Mouse (Mus musculus) midbrain, embryonic 12.5 days (tissue): ENCODE measurements around the gene Wdr45. TPM values are rescaled to one million over a fixed set of nuclear protein-coding genes. Genes with fewer than 3 reads are reported as not detected.

Experiments
- ATAC-seq: fragments of 200-750 bp; cut with Nextera tagmentation; 2 replicates; pipeline ENCODE4 v1.8.0; 2017; ENCODE audit warnings: low read depth, moderate TSS enrichment, moderate library complexity; ENCODE audit not compliant: low FRiP score
- H3K27ac ChIP-seq: fragments of 300-500 bp; sonication (generic); replicated peaks from 2 replicates; pipeline ENCODE4 v1.5.1; 2016; ENCODE audit warnings: mild to moderate bottlenecking
- H3K27me3 ChIP-seq: fragments of 300-500 bp; sonication (generic); 2 replicates; pipeline ENCODE4 v1.6.1; 2016; ENCODE audit warnings: mild to moderate bottlenecking
- H3K36me3 ChIP-seq: fragments of 300-500 bp; sonication (generic); 2 replicates; pipeline ENCODE4 v1.6.1; 2016
- H3K4me1 ChIP-seq: fragments of 300-500 bp; sonication (generic); 2 replicates; pipeline ENCODE4 v1.6.1; 2016
- H3K4me2 ChIP-seq: fragments of 300-500 bp; sonication (generic); replicated peaks from 2 replicates; pipeline ENCODE4 v1.6.1; 2016; ENCODE audit warnings: mild to moderate bottlenecking, moderate library complexity
- H3K4me3 ChIP-seq: fragments of 300-500 bp; sonication (generic); 2 replicates; pipeline ENCODE4 v1.5.1; 2016; ENCODE audit warnings: mild to moderate bottlenecking
- H3K9ac ChIP-seq: fragments of 300-500 bp; sonication (generic); replicated peaks from 2 replicates; pipeline ENCODE4 v1.6.1; 2016; ENCODE audit warnings: mild to moderate bottlenecking, moderate library complexity
- H3K9me3 ChIP-seq: fragments of 300-500 bp; sonication (generic); 2 replicates; pipeline ENCODE4 v1.6.1; 2016; ENCODE audit warnings: mild to moderate bottlenecking
- WGBS: fragments of 180-500 bp; shearing (Covaris S2); methylation state at CpG from one replicate; pipeline ENCODE4 v1.1.7; 2016; 5-methylcytosine and 5-hydroxymethylcytosine counted together
- polyA plus RNA-seq: library from polyadenylated mRNA; unstranded; fragments of >200 nt; fragmentation: Nextera tagmentation; extraction: Ambion mirVana; gene quantifications from 2 replicates; pipeline ENCODE4 v1.2.1, GENCODE M21; 2016

The Wdr45 gene
- polyA plus RNA-seq, 1 experiment from 2014 or later: 27.0 TPM

GRCm38 (mm10) chrX:7722691-7723090 lies 8.6 kb downstream of the Wdr45 start:
- H3K9ac ChIP-seq: peak overlapping the region; percentile 59; the same call in 1 of the 2 replicates
- no peaks in the 10 kb centered on the region for H3K27me3 ChIP-seq
- ATAC-seq: no peak
- 36% methylated on average over 4 of the region's 4 CpGs for WGBS
- H3K27ac ChIP-seq: no peak overlapping the region
- peaks cover 16% of the 10 kb centered on the region; the same call in 1 of the 2 replicates for H3K36me3 ChIP-seq
- peaks cover 7% of the 10 kb centered on the region; the same call in 1 of the 2 replicates for H3K4me1 ChIP-seq
- H3K9me3 ChIP-seq: no peaks in the 10 kb centered on the region
- peak overlapping the region; percentile 57 for H3K4me3 ChIP-seq
- peak overlapping the region; percentile 59 for H3K4me2 ChIP-seq

- Histone ChIP-seq H3K9ac (no peak overlapping the region), H3K27me3 (no peaks in the 10 kb centered on the region), H3K9me3 (no peaks in the 10 kb centered on the region), H3K4me1 (peaks cover 10% of the 10 kb centered on the region; the same call in 1 of the 2 replicates), H3K27ac (no peak overlapping the region), H3K36me3 (peaks cover 16% of the 10 kb centered on the region; the same call in 1 of the 2 replicates), H3K4me3 (no peak overlapping the region), H3K4me2 (no peak overlapping the region)
- no peak for ATAC-seq
- 82% methylated on average over 7 of the region's 7 CpGs for WGBS
Observed at GRCm38 (mm10) chrX:7724135-7724534, 10.0 kb downstream of the Wdr45 start.

- H3K4me3 ChIP-seq: no peak overlapping the region
- H3K9ac ChIP-seq: no peak overlapping the region
- peaks cover 16% of the 10 kb centered on the region; the same call in 1 of the 2 replicates for H3K36me3 ChIP-seq
- no peaks in the 10 kb centered on the region for H3K27me3 ChIP-seq
- H3K27ac ChIP-seq: no peak overlapping the region
- WGBS: 88% methylated on average over 12 of the region's 12 CpGs
- H3K4me2 ChIP-seq: no peak overlapping the region
- H3K4me1 ChIP-seq: peaks cover 13% of the 10 kb centered on the region; the same call in 1 of the 2 replicates
- H3K9me3 ChIP-seq: no peaks in the 10 kb centered on the region
- ATAC-seq: no peak
Observed at GRCm38 (mm10) chrX:7725841-7726240, 11.7 kb downstream of the Wdr45 start.

- ATAC-seq: no peak
- H3K9me3 ChIP-seq: no peaks in the 10 kb centered on the region
- 92% methylated on average over 13 of the region's 13 CpGs for WGBS
- H3K4me1 ChIP-seq: peaks cover 13% of the 10 kb centered on the region; the same call in 1 of the 2 replicates
- H3K9ac ChIP-seq: no peak overlapping the region
- peaks cover 16% of the 10 kb centered on the region; the same call in 1 of the 2 replicates for H3K36me3 ChIP-seq
- H3K4me2 ChIP-seq: no peak overlapping the region
- no peak overlapping the region for H3K4me3 ChIP-seq
- no peak overlapping the region for H3K27ac ChIP-seq
- H3K27me3 ChIP-seq: no peaks in the 10 kb centered on the region
Observed at GRCm38 (mm10) chrX:7727176-7727575, 13.0 kb downstream of the Wdr45 start.

- WGBS: 24% methylated on average over 42 of the region's 42 CpGs
- peak; percentile 94 for ATAC-seq
- Histone ChIP-seq H3K27ac (peak within 1 kb of the TSS; percentile 60), H3K36me3 (peaks cover 16% of the 10 kb centered on the region; the same call in 1 of the 2 replicates), H3K9me3 (no peaks in the 10 kb centered on the region), H3K4me3 (peak within 1 kb of the TSS; percentile 49), H3K9ac (peak within 1 kb of the TSS; percentile 61), H3K27me3 (no peaks in the 10 kb centered on the region), H3K4me2 (peak within 1 kb of the TSS; percentile 58), H3K4me1 (0 out of 2 replicates have a peak, but pooled peaks cover 9% of the 10 kb centered on the region)
Observed at GRCm38 (mm10) chrX:7728215-7728921, 14.2 kb downstream of the Wdr45 start, which contains the start of gene Praf2. Praf2 (plus strand) TSS chrX:7728439.

- H3K4me2 ChIP-seq: peak overlapping the region; percentile 58
- 0 out of 2 replicates have a peak, but pooled peaks cover 9% of the 10 kb centered on the region for H3K4me1 ChIP-seq
- no peaks in the 10 kb centered on the region for H3K9me3 ChIP-seq
- 38% methylated on average over 4 of the region's 4 CpGs for WGBS
- H3K4me3 ChIP-seq: peak overlapping the region; percentile 49
- peak overlapping the region; percentile 60; the same call in 1 of the 2 replicates for H3K27ac ChIP-seq
- no peaks in the 10 kb centered on the region for H3K27me3 ChIP-seq
- H3K36me3 ChIP-seq: peaks cover 16% of the 10 kb centered on the region; the same call in 1 of the 2 replicates
- H3K9ac ChIP-seq: peak overlapping the region; percentile 61
- ATAC-seq: no peak; the same call in none of the 2 replicates
Observed at GRCm38 (mm10) chrX:7728922-7729265, 14.8 kb downstream of the Wdr45 start.

GRCm38 (mm10) chrX:7733571-7734156 lies 19.5 kb downstream of the Wdr45 start:
- Histone ChIP-seq H3K9ac (no peak overlapping the region), H3K27me3 (no peaks in the 10 kb centered on the region), H3K4me3 (no peak overlapping the region), H3K9me3 (no peaks in the 10 kb centered on the region), H3K4me1 (0 out of 2 replicates have a peak, but pooled peaks cover 5% of the 10 kb centered on the region), H3K27ac (no peak overlapping the region), H3K36me3 (peaks cover 5% of the 10 kb centered on the region; the same call in 1 of the 2 replicates), H3K4me2 (no peak overlapping the region)
- no peak for ATAC-seq
- 42% methylated on average over 23 of the region's 26 CpGs for WGBS

GRCm38 (mm10) chrX:7739336-7740081 lies 25.4 kb downstream of the Wdr45 start:
- Histone ChIP-seq H3K36me3 (peaks cover 5% of the 10 kb centered on the region; the same call in 1 of the 2 replicates), H3K27ac (no peak overlapping the region), H3K4me1 (no peaks in the 10 kb centered on the region), H3K4me2 (no peak overlapping the region), H3K9ac (no peak overlapping the region), H3K9me3 (no peaks in the 10 kb centered on the region), H3K27me3 (no peaks in the 10 kb centered on the region), H3K4me3 (no peak overlapping the region)
- ATAC-seq: no peak
- 74% methylated on average over 14 of the region's 14 CpGs for WGBS

GRCm38 (mm10) chrX:7740082-7740819 lies 26.1 kb downstream of the Wdr45 start:
- Histone ChIP-seq H3K27ac (no peak overlapping the region), H3K9me3 (no peaks in the 10 kb centered on the region), H3K27me3 (no peaks in the 10 kb centered on the region), H3K4me2 (no peak overlapping the region), H3K4me1 (no peaks in the 10 kb centered on the region), H3K9ac (no peak overlapping the region), H3K4me3 (no peak overlapping the region), H3K36me3 (peaks cover 5% of the 10 kb centered on the region; the same call in 1 of the 2 replicates)
- WGBS: 69% methylated on average over 10 of the region's 10 CpGs
- ATAC-seq: no peak

- ATAC-seq: no peak
- H3K27me3 ChIP-seq: no peaks in the 10 kb centered on the region
- peaks cover 5% of the 10 kb centered on the region; the same call in 1 of the 2 replicates for H3K36me3 ChIP-seq
- H3K9me3 ChIP-seq: no peaks in the 10 kb centered on the region
- no peak overlapping the region for H3K9ac ChIP-seq
- no peak overlapping the region for H3K4me3 ChIP-seq
- H3K27ac ChIP-seq: no peak overlapping the region
- H3K4me1 ChIP-seq: no peaks in the 10 kb centered on the region
- H3K4me2 ChIP-seq: no peak overlapping the region
- WGBS: 77% methylated on average over 5 of the region's 5 CpGs
Observed at GRCm38 (mm10) chrX:7741103-7741502, 27.0 kb downstream of the Wdr45 start.

GRCm38 (mm10) chrX:7743470-7743869 lies 29.3 kb downstream of the Wdr45 start:
- WGBS: 63% methylated on average over 5 of the region's 5 CpGs
- no peaks in the 10 kb centered on the region for H3K9me3 ChIP-seq
- no peaks in the 10 kb centered on the region for H3K27me3 ChIP-seq
- no peaks in the 10 kb centered on the region for H3K4me1 ChIP-seq
- H3K9ac ChIP-seq: no peak overlapping the region
- no peak for ATAC-seq
- no peak overlapping the region for H3K27ac ChIP-seq
- H3K4me2 ChIP-seq: no peak overlapping the region
- no peaks in the 10 kb centered on the region for H3K36me3 ChIP-seq
- H3K4me3 ChIP-seq: no peak overlapping the region
